Mouse (Mus musculus) G1E (cell line): ENCODE measurements at regions not wholly inside any gene's neighbourhood (a gene's known extent, or its start where the extent isn't known, plus 50 kb on each side); places are given as distances from the start of the nearest gene placed in this dataset.

Source experiments
- ATAC-seq: 2 replicates; pipeline ENCODE4 v1.8.0; 2016; ENCODE audit warnings: mild to moderate bottlenecking; ENCODE audit not compliant: insufficient number of reproducible peaks, poor library complexity, low FRiP score, severe bottlenecking; ENCODE audit errors: extremely low read depth
- DNase-seq: peaks from one replicate; pipeline ENCODE4 v3.0.0; 2012; ENCODE audit warnings: low spot score
- H3K27me3 ChIP-seq: 2 replicates; pipeline ENCODE4 v1.6.1; 2012; ENCODE audit warnings: mild to moderate bottlenecking, low read length, inconsistent platforms; ENCODE audit not compliant: insufficient read depth
- H3K36me3 ChIP-seq: replicated peaks from 2 replicates; pipeline ENCODE3; 2012; ENCODE audit warnings: mild to moderate bottlenecking, inconsistent platforms
- H3K4me1 ChIP-seq: 2 replicates; pipeline ENCODE4 v1.6.1; 2012; ENCODE audit warnings: low read depth, low read length, inconsistent platforms, mixed read lengths; ENCODE audit not compliant: insufficient read depth
- H3K4me3 ChIP-seq: 2 replicates; pipeline ENCODE4 v1.5.1; 2012; ENCODE audit warnings: low read depth, mild to moderate bottlenecking, inconsistent platforms, low read length, moderate library complexity, mixed read lengths
- H3K9me3 ChIP-seq: replicated peaks from 2 replicates; pipeline ENCODE4 v1.6.1; 2012; ENCODE audit warnings: inconsistent platforms
- CTCF ChIP-seq: IDR thresholded peaks from 2 replicates; pipeline ENCODE4 v1.5.1; 2012; ENCODE audit warnings: low read depth, low read length, inconsistent platforms, mixed read lengths
- GATA1 ChIP-seq: IDR thresholded peaks from 2 replicates; pipeline ENCODE4 v1.6.1; 2012; ENCODE audit warnings: borderline replicate concordance, low read length, inconsistent platforms, mixed read lengths
- GATA2 ChIP-seq: IDR thresholded peaks from 2 replicates; pipeline ENCODE4 v1.6.1; 2012; ENCODE audit warnings: low read depth, low read length, inconsistent platforms, borderline replicate concordance
- POLR2AphosphoS5 ChIP-seq: IDR thresholded peaks from 2 replicates; pipeline ENCODE4 v1.6.1; 2012; ENCODE audit warnings: low read depth, low read length, inconsistent platforms; ENCODE audit not compliant: insufficient replicate concordance
- TAL1 ChIP-seq: conservative IDR thresholded peaks from 2 replicates; pipeline ENCODE4 v1.6.1; 2012; ENCODE audit warnings: low read depth, low read length, inconsistent platforms, mixed read lengths

DNA sequence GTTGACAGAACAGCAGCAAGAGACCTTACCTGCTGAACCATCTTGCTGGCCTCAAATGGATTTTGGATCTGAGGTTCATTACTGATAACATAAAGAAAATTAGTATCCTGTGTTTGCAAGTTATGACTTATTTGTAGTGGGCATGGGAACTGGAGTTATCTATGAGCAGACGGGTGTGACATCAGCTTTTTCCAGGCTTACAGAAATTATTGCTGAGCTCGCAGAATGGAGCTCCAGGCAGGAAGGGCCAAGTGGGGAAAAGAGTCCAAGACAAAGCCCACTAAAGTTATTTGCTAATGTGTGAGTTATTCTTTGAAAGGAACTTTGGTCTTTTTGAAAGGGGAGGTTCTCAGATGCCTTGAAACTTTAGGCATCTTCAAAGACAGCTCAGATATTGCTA, 126.4 kb upstream of the Fbxo11 start:
- Histone ChIP-seq H3K9me3 (no peaks in the 10 kb centered on the region), H3K36me3 (no peaks in the 10 kb centered on the region), H3K4me3 (no peak overlapping the region), H3K4me1 (peaks cover 2% of the 10 kb centered on the region; the same call in 1 of the 2 replicates), H3K27me3 (no peaks in the 10 kb centered on the region)
- ATAC-seq (no peak), DNase-seq (no peak)
- TF ChIP-seq GATA2: no peak
- TF ChIP-seq TAL1: no peak
- no peak for TF ChIP-seq POLR2AphosphoS5
- TF ChIP-seq GATA1: no peak
- TF ChIP-seq CTCF: no peak

DNA sequence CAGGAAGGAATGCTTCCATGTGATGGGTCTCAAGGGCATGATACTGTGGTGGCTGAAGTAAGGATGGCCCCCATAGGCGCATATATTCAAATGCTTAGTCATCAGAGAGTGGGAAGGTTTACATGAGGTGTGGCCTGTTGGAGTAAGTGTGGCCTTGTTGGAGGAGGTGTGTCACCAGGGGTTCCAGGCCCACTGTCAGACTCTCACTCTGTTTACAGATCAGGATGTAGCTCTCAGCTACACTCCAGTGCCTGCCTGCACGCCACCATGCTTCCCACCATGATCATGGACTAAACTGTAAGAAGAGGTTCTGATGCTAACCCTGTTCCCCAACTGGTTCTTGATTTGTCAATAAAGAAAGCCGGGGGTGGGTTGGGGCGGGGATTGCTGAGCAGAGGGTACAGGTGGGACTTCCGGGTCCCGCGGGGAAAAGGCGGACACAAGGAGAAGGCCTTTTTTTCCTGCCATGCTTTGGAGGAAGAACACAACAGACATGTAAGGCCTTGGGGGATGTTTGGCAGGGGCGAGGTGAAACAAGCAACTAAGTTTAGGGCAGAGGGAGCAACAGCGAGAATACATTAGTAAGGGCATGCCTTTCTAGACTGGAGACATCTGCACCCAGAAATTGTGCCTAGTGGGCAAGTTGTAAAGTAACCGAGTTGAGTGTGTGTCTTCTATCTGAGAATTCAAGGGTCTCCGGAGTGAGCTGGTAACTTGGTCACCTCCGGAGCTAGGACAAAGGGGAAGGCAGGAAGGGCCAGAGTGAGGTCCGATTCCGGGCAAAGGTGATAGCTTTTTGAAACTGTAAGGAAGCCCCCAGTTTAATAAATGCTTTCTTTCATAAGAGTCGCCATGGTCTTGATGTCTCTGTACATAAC, 127.1 kb upstream of the Fbxo11 start:
- TF ChIP-seq GATA1: no peak
- no peak for TF ChIP-seq TAL1
- no peak for TF ChIP-seq POLR2AphosphoS5
- TF ChIP-seq CTCF: no peak
- TF ChIP-seq GATA2: no peak
- H3K9me3 ChIP-seq: no peaks in the 10 kb centered on the region
- H3K4me3 ChIP-seq: no peak overlapping the region
- H3K4me1 ChIP-seq: peaks cover 2% of the 10 kb centered on the region; the same call in 1 of the 2 replicates
- DNase-seq: no peak
- H3K36me3 ChIP-seq: no peaks in the 10 kb centered on the region
- ATAC-seq: peak; percentile 35; the same call in 1 of the 2 replicates
- no peaks in the 10 kb centered on the region for H3K27me3 ChIP-seq

DNA sequence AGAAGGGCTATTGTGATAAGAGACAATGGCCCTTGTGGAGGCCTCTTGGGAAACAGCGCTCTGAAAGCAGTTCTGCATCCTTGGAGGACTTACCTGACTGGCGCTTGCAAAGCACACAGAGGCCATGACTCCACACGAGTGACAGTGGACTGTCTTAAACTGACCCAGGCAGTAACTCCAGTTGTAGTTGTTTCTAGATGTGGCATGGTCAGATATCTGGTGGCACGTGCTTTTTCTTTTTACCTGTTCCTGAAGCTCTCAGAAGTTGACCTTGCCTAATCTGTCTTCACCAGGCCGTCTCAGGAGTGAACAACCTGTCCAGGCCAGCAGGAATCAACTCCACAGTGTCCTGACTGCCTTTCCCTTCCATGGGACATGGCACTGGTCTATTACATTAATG, 129.6 kb upstream of the Fbxo11 start:
- DNase-seq (no peak), ATAC-seq (no peak)
- Histone ChIP-seq H3K36me3 (no peaks in the 10 kb centered on the region), H3K27me3 (no peaks in the 10 kb centered on the region), H3K4me3 (no peak overlapping the region), H3K4me1 (peaks cover 2% of the 10 kb centered on the region; the same call in 1 of the 2 replicates), H3K9me3 (no peaks in the 10 kb centered on the region)
- no peak for TF ChIP-seq CTCF
- no peak for TF ChIP-seq GATA2
- no peak for TF ChIP-seq POLR2AphosphoS5
- no peak for TF ChIP-seq TAL1
- no peak for TF ChIP-seq GATA1

DNA sequence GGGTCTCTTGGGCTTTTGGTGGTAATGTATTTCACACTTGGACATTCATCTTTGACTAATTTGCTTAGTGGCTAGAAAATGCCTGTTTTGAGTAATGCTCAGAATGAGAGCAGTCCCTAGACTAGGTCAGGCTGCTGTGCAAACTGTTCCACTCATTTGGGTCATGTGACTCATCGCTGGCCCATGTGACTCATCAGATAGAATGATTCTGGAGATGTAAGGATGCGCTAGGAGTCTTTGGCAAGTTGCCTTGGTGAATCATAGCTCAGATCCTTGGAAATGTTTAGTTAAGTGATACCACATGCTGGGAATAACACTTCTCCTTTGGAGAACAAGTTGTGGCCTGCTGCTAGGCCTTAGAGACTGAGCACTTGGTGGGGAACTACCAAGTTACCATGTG, 130.2 kb upstream of the Fbxo11 start:
- Histone ChIP-seq H3K27me3 (no peaks in the 10 kb centered on the region), H3K4me1 (peaks cover 2% of the 10 kb centered on the region; the same call in 1 of the 2 replicates), H3K9me3 (no peaks in the 10 kb centered on the region), H3K36me3 (no peaks in the 10 kb centered on the region), H3K4me3 (no peak overlapping the region)
- no peak for ATAC-seq
- DNase-seq: no peak
- TF ChIP-seq POLR2AphosphoS5: no peak
- no peak for TF ChIP-seq TAL1
- no peak for TF ChIP-seq GATA2
- TF ChIP-seq GATA1: no peak
- TF ChIP-seq CTCF: no peak

DNA sequence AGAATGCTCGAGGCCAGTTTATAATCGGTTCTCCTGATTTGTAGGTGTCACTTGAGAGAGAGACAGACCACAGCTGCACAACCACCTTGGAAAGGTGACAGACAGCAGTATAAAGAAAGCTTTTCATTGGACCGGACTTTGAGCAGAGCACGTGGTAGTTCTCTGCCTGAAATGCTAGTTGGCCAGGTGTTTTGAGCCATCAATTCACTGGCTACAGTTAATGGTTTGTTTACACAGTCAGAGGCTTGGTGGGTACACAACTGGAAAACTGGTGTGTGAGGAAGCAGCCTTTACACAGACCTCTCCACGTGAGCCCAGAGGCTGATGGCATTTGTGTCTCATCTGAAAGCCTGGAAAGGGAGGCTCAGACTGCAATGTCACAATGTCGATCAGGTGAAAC, 130.8 kb upstream of the Fbxo11 start:
- Histone ChIP-seq H3K27me3 (no peaks in the 10 kb centered on the region), H3K9me3 (no peaks in the 10 kb centered on the region), H3K4me1 (peaks cover 2% of the 10 kb centered on the region; the same call in 1 of the 2 replicates), H3K36me3 (no peaks in the 10 kb centered on the region), H3K4me3 (no peak overlapping the region)
- no peak for TF ChIP-seq POLR2AphosphoS5
- TF ChIP-seq TAL1: no peak
- TF ChIP-seq CTCF: no peak
- TF ChIP-seq GATA2: no peak
- TF ChIP-seq GATA1: no peak
- ATAC-seq: no peak
- no peak for DNase-seq

DNA sequence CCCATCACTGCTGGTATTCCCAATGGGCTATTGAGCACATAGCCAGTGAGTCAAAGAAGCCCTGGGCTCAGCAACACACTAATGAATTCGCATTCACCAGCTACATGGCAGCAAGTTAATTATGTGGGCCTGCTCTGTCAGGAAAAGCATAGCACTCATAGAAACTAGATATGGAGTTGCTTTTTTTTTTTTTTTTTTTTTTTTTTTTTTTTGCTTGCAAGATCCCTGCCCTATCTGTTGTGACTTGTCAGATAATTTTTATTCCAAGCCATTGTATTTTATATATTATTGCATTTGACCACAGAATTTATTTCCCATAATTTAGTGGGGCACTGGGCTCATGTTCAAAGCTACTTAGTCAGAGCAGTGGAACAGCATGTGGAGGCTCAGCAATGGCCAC, 131.2 kb upstream of the Fbxo11 start:
- H3K36me3 ChIP-seq: no peaks in the 10 kb centered on the region
- no peaks in the 10 kb centered on the region for H3K27me3 ChIP-seq
- ATAC-seq (no peak), DNase-seq (no peak)
- TF ChIP-seq CTCF: no peak
- no peak overlapping the region for H3K4me3 ChIP-seq
- no peaks in the 10 kb centered on the region for H3K9me3 ChIP-seq
- H3K4me1 ChIP-seq: peaks cover 2% of the 10 kb centered on the region; the same call in 1 of the 2 replicates

DNA sequence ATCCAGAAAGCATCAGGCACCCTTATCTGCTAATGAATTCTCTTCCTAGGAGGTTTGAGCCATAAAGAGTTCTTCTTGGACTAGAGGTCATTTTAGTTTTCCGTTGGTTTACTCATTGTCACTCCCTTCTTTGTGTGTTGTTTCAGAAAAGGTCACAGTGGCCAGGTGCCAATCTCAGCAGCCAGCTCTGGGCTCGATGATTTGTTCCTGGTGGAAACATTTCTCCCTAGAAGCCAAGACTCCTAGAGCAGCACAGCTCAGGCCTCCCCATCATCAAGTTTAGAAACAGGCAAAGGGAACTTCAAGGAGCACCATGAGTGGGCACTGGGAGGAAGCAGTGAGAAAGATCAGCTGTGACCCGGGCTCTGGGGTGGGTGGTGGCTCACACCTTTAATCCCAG, 132.3 kb upstream of the Fbxo11 start:
- no peak for TF ChIP-seq TAL1
- no peak for TF ChIP-seq POLR2AphosphoS5
- TF ChIP-seq GATA1: no peak
- no peak for TF ChIP-seq CTCF
- TF ChIP-seq GATA2: no peak
- H3K27me3 ChIP-seq: no peaks in the 10 kb centered on the region
- H3K4me3 ChIP-seq: no peak overlapping the region
- ATAC-seq: no peak
- H3K36me3 ChIP-seq: no peaks in the 10 kb centered on the region
- DNase-seq: no peak
- no peaks in the 10 kb centered on the region for H3K4me1 ChIP-seq
- H3K9me3 ChIP-seq: no peaks in the 10 kb centered on the region
